Mouse (Mus musculus): ENCODE data around the gene Det1. TPM values are rescaled to one million over a fixed set of nuclear protein-coding genes. Genes with fewer than 3 reads are reported as not detected.

The Det1 gene
- 18.8 and 22.1 TPM in 2 replicates for total RNA-seq (2017)

GRCm38 (mm10) chr7:78846737-78847434 is at the start of gene Det1:
Gene Det1, minus strand, starts transcription at chr7:78847263.
- ATAC-seq (replicated peaks in 1 of 2; ENCODE audit: insufficient read depth in 1 of 2, low FRiP score in 2 of 2, low TSS enrichment in 1 of 2, low read depth in 1 of 2, poor library complexity in 2 of 2, severe bottlenecking in 2 of 2): peak; percentile 95 to 97

DNA sequence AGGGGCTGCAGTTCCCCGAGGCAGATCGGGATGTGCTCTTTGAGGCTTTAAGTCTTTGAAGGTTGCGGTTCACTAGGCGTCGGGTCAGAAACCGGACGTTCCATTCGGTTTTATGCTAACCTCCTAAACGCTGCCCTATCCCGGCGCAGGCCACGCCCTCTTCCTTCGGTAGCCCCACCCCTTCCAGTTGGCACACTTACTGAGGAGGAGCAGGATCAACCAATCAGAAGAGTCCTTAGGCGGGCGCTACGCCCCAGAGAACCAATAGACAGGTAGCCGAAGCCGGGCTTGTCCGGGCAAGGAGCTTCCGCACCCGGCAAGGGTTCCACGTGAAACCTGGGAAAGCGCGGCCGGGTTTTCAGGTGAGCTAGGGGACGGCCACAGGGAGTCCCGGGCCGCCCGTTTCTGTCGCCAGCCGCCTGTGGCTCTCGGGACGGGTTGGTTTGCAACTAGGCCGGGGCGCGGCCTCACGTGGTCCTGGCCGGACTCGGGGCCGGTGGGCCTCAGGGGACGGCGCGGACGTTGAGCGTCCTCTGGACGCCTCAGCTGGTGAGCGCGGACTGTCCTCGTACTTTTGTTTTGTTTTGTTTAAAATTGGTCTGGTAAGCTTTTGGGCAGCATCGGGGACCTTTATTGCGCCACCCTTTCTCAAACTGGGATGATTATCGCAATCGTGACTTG is 48.7 kb upstream of the Det1 start, which contains the start of gene Aen:
Gene Aen (plus strand): TSS at position 202 of the 681 bp plus-strand sequence.
- ATAC-seq (replicated peaks in 1 of 2; ENCODE audit: insufficient read depth in 1 of 2, low FRiP score in 2 of 2, low TSS enrichment in 1 of 2, low read depth in 1 of 2, poor library complexity in 2 of 2, severe bottlenecking in 2 of 2): peak; percentile 100

GRCm38 (mm10) chr7:78895021-78895652 is 48.1 kb upstream of the Det1 start:
- no peak for ATAC-seq (replicated peaks in 1 of 2; ENCODE audit: insufficient read depth in 1 of 2, low FRiP score in 2 of 2, low TSS enrichment in 1 of 2, low read depth in 1 of 2, poor library complexity in 2 of 2, severe bottlenecking in 2 of 2)

DNA sequence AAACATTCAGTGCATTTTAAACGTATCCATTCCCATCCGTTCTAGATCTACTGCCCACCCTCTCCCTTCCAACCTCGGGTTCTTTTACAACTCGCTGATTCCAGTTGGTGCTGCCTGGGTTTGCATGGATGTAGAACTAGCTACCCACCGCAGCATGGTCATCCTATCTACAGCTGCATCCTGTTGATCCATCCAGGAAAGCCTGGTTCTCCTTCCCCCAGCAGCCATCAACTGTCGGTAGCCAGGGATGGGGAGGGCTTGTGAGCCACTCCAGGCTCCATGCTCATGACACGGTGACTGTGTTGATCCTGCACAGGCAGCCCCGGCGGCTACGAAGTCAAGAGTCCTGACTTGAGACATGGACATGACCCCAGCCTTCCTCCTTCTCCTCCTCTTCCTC is 46.9 kb upstream of the Det1 start:
- no peak for ATAC-seq (replicated peaks in 1 of 2; ENCODE audit: insufficient read depth in 1 of 2, low FRiP score in 2 of 2, low TSS enrichment in 1 of 2, low read depth in 1 of 2, poor library complexity in 2 of 2, severe bottlenecking in 2 of 2)

GRCm38 (mm10) chr7:78890641-78891040 is 43.6 kb upstream of the Det1 start:
- ATAC-seq (replicated peaks in 1 of 2; ENCODE audit: insufficient read depth in 1 of 2, low FRiP score in 2 of 2, low TSS enrichment in 1 of 2, low read depth in 1 of 2, poor library complexity in 2 of 2, severe bottlenecking in 2 of 2): peak; percentile 47 to 67

DNA sequence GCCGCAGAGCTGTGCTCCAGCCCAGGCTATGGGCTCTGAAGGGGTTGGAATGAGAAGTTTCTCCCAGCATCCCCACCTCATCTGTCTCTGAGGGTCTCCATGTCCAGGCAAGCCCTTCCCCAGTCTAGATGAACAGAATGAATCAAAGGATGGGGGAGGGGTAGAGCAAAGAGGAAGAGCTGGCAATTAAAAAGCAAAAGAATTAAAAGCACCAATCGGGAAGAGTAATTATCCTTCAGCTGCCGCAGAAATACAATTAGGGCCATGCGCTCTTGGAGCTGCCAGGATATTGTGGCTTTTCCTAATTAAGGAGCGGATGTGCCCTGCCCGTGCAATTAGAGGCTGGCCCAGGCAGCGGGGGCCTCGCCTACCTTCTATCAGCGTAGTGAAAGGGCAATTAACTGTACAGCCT is 40.4 kb upstream of the Det1 start:
- no peak for ATAC-seq (replicated peaks in 1 of 2; ENCODE audit: insufficient read depth in 1 of 2, low FRiP score in 2 of 2, low TSS enrichment in 1 of 2, low read depth in 1 of 2, poor library complexity in 2 of 2, severe bottlenecking in 2 of 2)

- no peak for ATAC-seq (replicated peaks in 1 of 2; ENCODE audit: insufficient read depth in 1 of 2, low FRiP score in 2 of 2, low TSS enrichment in 1 of 2, low read depth in 1 of 2, poor library complexity in 2 of 2, severe bottlenecking in 2 of 2)
These were observed 39.4 kb upstream of the Det1 start for GRCm38 (mm10) chr7:78886496-78886895.

DNA sequence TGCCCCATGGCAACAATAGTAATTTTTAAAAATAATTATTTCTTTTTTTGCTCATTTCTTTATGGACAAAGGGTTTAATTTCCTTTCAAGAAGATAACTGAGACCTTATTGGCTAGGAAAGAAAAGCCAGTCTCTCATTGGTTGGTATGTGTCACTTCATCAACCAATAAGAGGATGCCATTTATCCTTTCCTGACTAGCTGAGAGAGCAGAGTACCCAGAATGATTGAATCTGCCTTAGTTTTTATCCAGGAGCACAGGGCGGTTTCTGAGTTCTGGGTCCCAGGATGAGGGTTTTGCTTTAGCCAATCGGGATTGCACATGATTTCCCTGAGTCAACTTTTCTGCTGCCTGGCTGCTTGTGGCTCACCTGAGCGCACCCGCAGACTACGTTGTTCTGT is 38.3 kb upstream of the Det1 start:
- no peak for ATAC-seq (replicated peaks in 1 of 2; ENCODE audit: insufficient read depth in 1 of 2, low FRiP score in 2 of 2, low TSS enrichment in 1 of 2, low read depth in 1 of 2, poor library complexity in 2 of 2, severe bottlenecking in 2 of 2)

GRCm38 (mm10) chr7:78884139-78884538 is 37.1 kb upstream of the Det1 start:
- 0 out of 4 replicates have a peak, but pooled peaks of 1 of the 2 experiments have one; percentile 27 for ATAC-seq (replicated peaks in 1 of 2; ENCODE audit: insufficient read depth in 1 of 2, low FRiP score in 2 of 2, low TSS enrichment in 1 of 2, low read depth in 1 of 2, poor library complexity in 2 of 2, severe bottlenecking in 2 of 2)

- no peak for ATAC-seq (replicated peaks in 1 of 2; ENCODE audit: insufficient read depth in 1 of 2, low FRiP score in 2 of 2, low TSS enrichment in 1 of 2, low read depth in 1 of 2, poor library complexity in 2 of 2, severe bottlenecking in 2 of 2)
These were observed 36.6 kb upstream of the Det1 start for GRCm38 (mm10) chr7:78883726-78884060.

DNA sequence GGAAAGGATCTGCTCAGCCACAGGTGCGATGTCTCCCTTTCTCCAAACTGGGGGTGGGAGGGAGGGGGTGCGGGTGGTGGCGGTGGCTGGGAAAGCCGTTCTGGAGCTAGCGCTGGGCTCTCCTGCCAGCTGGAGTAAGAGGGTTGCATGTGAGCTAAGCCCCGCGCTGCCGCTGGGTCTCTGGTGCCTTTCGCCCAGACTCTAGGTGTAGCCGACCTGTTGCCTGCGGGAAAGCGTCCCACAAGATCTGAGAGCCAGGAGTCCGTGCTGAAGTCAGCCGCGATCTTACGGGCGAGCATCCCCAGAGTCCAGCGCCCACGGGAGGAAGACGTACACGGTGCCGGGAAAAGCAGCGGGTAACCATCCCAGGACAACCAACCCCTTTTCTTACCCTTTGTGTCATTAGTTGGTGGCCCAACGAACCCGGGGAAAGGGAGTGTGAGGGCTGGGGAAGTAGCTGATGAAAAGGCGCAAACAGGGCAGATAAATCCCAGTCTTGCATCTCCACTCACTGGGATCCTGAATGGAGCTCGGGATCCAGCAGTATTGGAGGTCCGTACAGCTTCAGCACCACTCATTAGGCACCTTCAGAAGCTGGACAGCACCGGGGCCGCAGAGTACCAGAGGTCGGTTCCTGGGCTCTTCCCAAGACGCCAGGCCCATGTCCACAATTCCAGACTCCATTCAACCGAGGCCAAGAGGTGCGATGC is 36.1 kb upstream of the Det1 start:
- peak in 1 of 2 experiments; percentile 19; a peak in 1 of 4 replicates for ATAC-seq (replicated peaks in 1 of 2; ENCODE audit: insufficient read depth in 1 of 2, low FRiP score in 2 of 2, low TSS enrichment in 1 of 2, low read depth in 1 of 2, poor library complexity in 2 of 2, severe bottlenecking in 2 of 2)

GRCm38 (mm10) chr7:78882469-78882837 is 35.4 kb upstream of the Det1 start:
- peak in 1 of 2 experiments; percentile 32; a peak in 1 of 4 replicates for ATAC-seq (replicated peaks in 1 of 2; ENCODE audit: insufficient read depth in 1 of 2, low FRiP score in 2 of 2, low TSS enrichment in 1 of 2, low read depth in 1 of 2, poor library complexity in 2 of 2, severe bottlenecking in 2 of 2)

DNA sequence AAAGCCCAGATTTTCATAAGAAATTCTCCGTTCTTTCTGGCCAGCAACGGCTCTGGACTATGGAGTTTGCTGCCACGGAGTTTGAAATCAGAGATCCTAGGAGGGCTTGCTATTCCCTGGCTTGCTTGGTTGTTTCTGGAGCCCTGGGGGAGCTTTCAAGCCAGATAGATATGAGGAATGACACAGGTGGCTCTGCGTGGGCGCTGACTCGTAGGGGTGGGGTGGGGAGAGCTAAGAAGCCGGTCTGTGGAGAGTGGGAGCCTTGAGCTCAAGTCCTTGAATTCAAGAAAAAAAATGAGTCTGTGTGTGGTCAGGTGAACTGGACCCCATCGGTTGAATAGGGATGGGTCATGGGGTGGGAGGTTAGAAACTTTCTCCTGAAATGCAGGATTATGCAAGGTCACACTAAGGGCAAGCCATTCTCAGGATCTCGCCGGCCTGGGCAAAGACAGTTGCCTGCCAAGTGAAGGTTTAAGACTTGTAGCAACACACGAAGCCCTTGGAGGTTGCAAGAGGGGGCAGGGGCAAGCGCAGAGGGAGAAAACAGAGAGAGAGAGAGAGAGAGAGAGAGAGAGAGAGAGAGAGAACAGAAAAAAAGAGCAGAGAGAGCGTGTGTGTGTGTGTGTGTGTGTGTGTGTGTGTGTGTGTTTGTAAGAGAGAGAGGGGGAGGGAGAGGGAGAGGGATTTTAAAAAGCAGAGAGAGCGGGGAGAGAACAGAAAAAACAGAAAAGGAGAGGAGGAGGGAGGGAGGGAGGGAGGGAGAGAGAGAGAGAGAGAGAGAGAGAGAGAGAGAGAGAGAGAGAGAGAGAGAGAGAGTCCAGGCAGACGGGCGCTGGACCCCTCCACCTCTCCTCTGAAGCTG is 34.8 kb upstream of the Det1 start:
- no peak for ATAC-seq (replicated peaks in 1 of 2; ENCODE audit: insufficient read depth in 1 of 2, low FRiP score in 2 of 2, low TSS enrichment in 1 of 2, low read depth in 1 of 2, poor library complexity in 2 of 2, severe bottlenecking in 2 of 2)

- no peak for ATAC-seq (replicated peaks in 1 of 2; ENCODE audit: insufficient read depth in 1 of 2, low FRiP score in 2 of 2, low TSS enrichment in 1 of 2, low read depth in 1 of 2, poor library complexity in 2 of 2, severe bottlenecking in 2 of 2)
These were observed 25.8 kb upstream of the Det1 start for GRCm38 (mm10) chr7:78872831-78873230.

- peak; percentile 60 to 72; a peak in 3 of 4 replicates for ATAC-seq (replicated peaks in 1 of 2; ENCODE audit: insufficient read depth in 1 of 2, low FRiP score in 2 of 2, low TSS enrichment in 1 of 2, low read depth in 1 of 2, poor library complexity in 2 of 2, severe bottlenecking in 2 of 2)
These were observed 25.3 kb upstream of the Det1 start for GRCm38 (mm10) chr7:78872366-78872765.

- no peak for ATAC-seq (replicated peaks in 1 of 2; ENCODE audit: insufficient read depth in 1 of 2, low FRiP score in 2 of 2, low TSS enrichment in 1 of 2, low read depth in 1 of 2, poor library complexity in 2 of 2, severe bottlenecking in 2 of 2)
These were observed 21.7 kb upstream of the Det1 start for GRCm38 (mm10) chr7:78868731-78869130.
